Mouse (Mus musculus): ENCODE data around the gene Rad23a. TPM values are rescaled to one million over a fixed set of nuclear protein-coding genes. Genes with fewer than 3 reads are reported as not detected.
A peak's percentile ranks its signal among the peaks of the same experiment; 100 is the strongest.

Gene Rad23a
- total and polyA plus RNA-seq, 3 experiments, result 62.6 to 155 TPM; not detected in 1

DNA sequence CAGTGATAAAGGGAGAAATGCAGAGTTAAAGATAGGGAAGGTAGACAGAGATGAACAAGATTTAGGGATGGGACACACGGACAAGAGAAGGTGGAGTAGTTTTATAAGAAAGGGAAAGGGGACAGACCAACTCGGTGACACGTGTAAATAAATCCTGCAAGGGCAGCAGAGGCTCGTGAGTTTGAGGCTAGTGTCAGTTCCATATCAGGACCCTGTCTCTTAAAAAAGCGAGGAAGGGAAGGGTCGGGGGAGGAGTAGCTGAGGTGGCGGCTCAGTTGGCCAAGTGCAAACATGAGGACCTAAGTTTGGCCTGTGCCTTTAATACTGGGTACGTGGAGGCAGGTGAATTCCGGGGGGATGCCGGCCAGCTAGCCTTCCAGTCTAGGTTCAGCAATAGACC lies 29.2 kb downstream of the Rad23a start:
- no peaks in the 10 kb centered on the region for H3K27me3 ChIP-seq (ENCODE audit: control insufficient read depth in 1 of 2, insufficient read depth in 2 of 2, low read length in 2 of 2)
- peaks cover 0 to 5% of the 10 kb centered on the region in 2 experiments; a peak in 1 of 4 replicates for H3K36me3 ChIP-seq (ENCODE audit: control insufficient read depth in 1 of 2, insufficient read depth in 2 of 2, low read length in 2 of 2)
- H3K9me3 ChIP-seq (replicated peaks; ENCODE audit: insufficient read depth, low read length), result no peaks in the 10 kb centered on the region
- H3K27ac ChIP-seq (ENCODE audit: control insufficient read depth, low read depth, low read length), result no peak overlapping the region
- DNase-seq (ENCODE audit: low read depth, low spot score), result no peak
- TF ChIP-seq RAD21 (IDR thresholded peaks at IDR 0.05; ENCODE audit: low read depth, low read length) (no peak), KAT2A (conservative IDR thresholded peaks at IDR 0.05; ENCODE audit: low read depth, low read length) (no peak), EP300 (IDR thresholded peaks at IDR 0.05; ENCODE audit: low read depth in 1 of 2, low read length in 2 of 2) (no peak), TAL1 (IDR thresholded peaks at IDR 0.05; ENCODE audit: low read length) (no peak), TCF12 (IDR thresholded peaks at IDR 0.05; ENCODE audit: low read depth, low read length) (no peak), BHLHE40 (IDR thresholded peaks at IDR 0.05; ENCODE audit: borderline replicate concordance, low read depth, low read length) (no peak), CTCF (IDR thresholded peaks at IDR 0.05 in 2 of 3, conservative IDR thresholded peaks at IDR 0.05 in 1 of 3; ENCODE audit: control insufficient read depth in 1 of 3, insufficient read depth in 1 of 3, low read depth in 2 of 3, low read length in 3 of 3, poor library complexity in 1 of 3, severe bottlenecking in 1 of 3) (no peak), MYC (IDR thresholded peaks at IDR 0.05; ENCODE audit: low read depth, low read length) (no peak)
- peak overlapping the region; percentile 53 to 56 for H3K4me3 ChIP-seq (ENCODE audit: control insufficient read depth in 1 of 2, insufficient read depth in 1 of 2, low read depth in 2 of 2, low read length in 2 of 2)
- peak overlapping the region; percentile 20 for H3K9ac ChIP-seq (ENCODE audit: control insufficient read depth, low read depth, low read length, poor library complexity, severe bottlenecking)
- peaks cover 0 to 10% of the 10 kb centered on the region in 2 experiments; a peak in 3 of 4 replicates for H3K4me1 ChIP-seq (ENCODE audit: control insufficient read depth in 1 of 2, insufficient read depth in 2 of 2, low read length in 2 of 2)
- no peaks in the 10 kb centered on the region for H3K79me2 ChIP-seq (ENCODE audit: control insufficient read depth, insufficient read depth, low read length, poor library complexity)

DNA sequence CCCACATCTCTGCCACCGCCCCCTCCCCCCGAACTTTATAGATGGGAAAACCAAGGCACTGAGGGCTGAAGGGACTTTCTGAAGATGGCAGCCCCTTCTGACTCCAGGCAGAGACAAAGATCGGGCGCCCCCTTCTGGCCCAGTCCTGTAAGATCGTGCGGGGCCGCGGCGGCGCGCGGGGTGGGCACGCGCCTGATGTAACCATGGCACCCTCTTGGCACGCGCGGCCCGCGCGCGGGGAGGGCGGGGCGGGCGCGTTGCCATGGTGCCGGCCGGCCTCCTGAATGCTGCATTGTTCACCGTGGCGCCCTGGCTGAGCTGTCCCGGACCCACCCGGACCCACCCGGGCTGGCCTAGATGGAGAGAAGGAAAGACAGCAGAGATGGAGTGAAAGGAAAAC lies 29.6 kb downstream of the Rad23a start:
- H3K79me2 ChIP-seq (ENCODE audit: control insufficient read depth, insufficient read depth, low read length, poor library complexity), result no peaks in the 10 kb centered on the region
- H3K27me3 ChIP-seq (ENCODE audit: control insufficient read depth in 1 of 2, insufficient read depth in 2 of 2, low read length in 2 of 2), result no peaks in the 10 kb centered on the region
- peak overlapping the region; percentile 53 to 56 for H3K4me3 ChIP-seq (ENCODE audit: control insufficient read depth in 1 of 2, insufficient read depth in 1 of 2, low read depth in 2 of 2, low read length in 2 of 2)
- no peaks in the 10 kb centered on the region for H3K9me3 ChIP-seq (replicated peaks; ENCODE audit: insufficient read depth, low read length)
- H3K36me3 ChIP-seq (ENCODE audit: control insufficient read depth in 1 of 2, insufficient read depth in 2 of 2, low read length in 2 of 2), result peaks cover 0 to 5% of the 10 kb centered on the region in 2 experiments; a peak in 1 of 4 replicates
- peaks cover 0 to 10% of the 10 kb centered on the region in 2 experiments; a peak in 3 of 4 replicates for H3K4me1 ChIP-seq (ENCODE audit: control insufficient read depth in 1 of 2, insufficient read depth in 2 of 2, low read length in 2 of 2)
- no peak overlapping the region for H3K27ac ChIP-seq (ENCODE audit: control insufficient read depth, low read depth, low read length)
- H3K9ac ChIP-seq (ENCODE audit: control insufficient read depth, low read depth, low read length, poor library complexity, severe bottlenecking), result peak overlapping the region; percentile 49
- peak; percentile 90 for DNase-seq (ENCODE audit: low read depth, low spot score)
- no peak for TF ChIP-seq USF2 (IDR thresholded peaks at IDR 0.05; ENCODE audit: borderline replicate concordance in 1 of 2, insufficient read depth in 1 of 2, low read depth in 1 of 2, low read length in 2 of 2)
- no peak for TF ChIP-seq MYC (IDR thresholded peaks at IDR 0.05; ENCODE audit: low read depth, low read length)
- peak; percentile 93 for TF ChIP-seq SMC3 (IDR thresholded peaks at IDR 0.05; ENCODE audit: low read depth, low read length)
- peak; percentile 75 for TF ChIP-seq MXI1 (IDR thresholded peaks at IDR 0.05; ENCODE audit: low read depth, low read length)
- peak; percentile 74 for TF ChIP-seq RAD21 (IDR thresholded peaks at IDR 0.05; ENCODE audit: low read depth, low read length)
- no peak for TF ChIP-seq EP300 (IDR thresholded peaks at IDR 0.05; ENCODE audit: low read depth in 1 of 2, low read length in 2 of 2)
- 0 out of 2 replicates have a peak, but pooled peaks have one; percentile 19 for TF ChIP-seq HCFC1 (IDR thresholded peaks at IDR 0.05; ENCODE audit: low read depth, low read length)
- no peak for TF ChIP-seq MEF2A (IDR thresholded peaks at IDR 0.05; ENCODE audit: extremely low read depth, insufficient replicate concordance, low read depth, low read length, poor library complexity, severe bottlenecking)
- no peak for TF ChIP-seq TCF12 (IDR thresholded peaks at IDR 0.05; ENCODE audit: low read depth, low read length)
- TF ChIP-seq ZNF384 (IDR thresholded peaks at IDR 0.05; ENCODE audit: low read depth, low read length), result no peak
- no peak for TF ChIP-seq POLR2AphosphoS2 (IDR thresholded peaks at IDR 0.05; ENCODE audit: low read length)
- TF ChIP-seq JUND (IDR thresholded peaks at IDR 0.05; ENCODE audit: low read depth, low read length), result no peak
- TF ChIP-seq NELFE (IDR thresholded peaks at IDR 0.05; ENCODE audit: low read depth, low read length), result no peak
- peak; percentile 52; the same call in 1 of the 2 replicates for TF ChIP-seq NRF1 (IDR thresholded peaks at IDR 0.05; ENCODE audit: insufficient read depth, low read depth, low read length, poor library complexity, severe bottlenecking)
- no peak for TF ChIP-seq MAFK (IDR thresholded peaks at IDR 0.05; ENCODE audit: borderline replicate concordance, low read depth, low read length)
- no peak for TF ChIP-seq GABPA (IDR thresholded peaks at IDR 0.05; ENCODE audit: low read depth, low read length)
- TF ChIP-seq MAZ (IDR thresholded peaks at IDR 0.05; ENCODE audit: low read depth, low read length), result peak; percentile 89
- TF ChIP-seq GATA1 (IDR thresholded peaks at IDR 0.05; ENCODE audit: low read depth, low read length), result no peak
- no peak for TF ChIP-seq USF1 (IDR thresholded peaks at IDR 0.05; ENCODE audit: low read depth, low read length)
- TF ChIP-seq ZKSCAN1 (IDR thresholded peaks at IDR 0.05; ENCODE audit: low read depth, low read length), result no peak
- no peak for TF ChIP-seq POLR2AphosphoS5 (IDR thresholded peaks at IDR 0.05; ENCODE audit: borderline replicate concordance, low read depth, low read length)
- TF ChIP-seq SIN3A (IDR thresholded peaks at IDR 0.05; ENCODE audit: low read length), result peak; percentile 76
- peak; percentile 53; the same call in 1 of the 2 replicates for TF ChIP-seq ELF1 (IDR thresholded peaks at IDR 0.05; ENCODE audit: low read depth, low read length)
- no peak for TF ChIP-seq CHD2 (IDR thresholded peaks at IDR 0.05; ENCODE audit: low read length)
- no peak for TF ChIP-seq E2F4 (IDR thresholded peaks at IDR 0.05; ENCODE audit: borderline replicate concordance, low read depth, low read length)
- no peak for TF ChIP-seq KAT2A (conservative IDR thresholded peaks at IDR 0.05; ENCODE audit: low read depth, low read length)
- no peak for TF ChIP-seq MYB (IDR thresholded peaks at IDR 0.05; ENCODE audit: low read depth, low read length)
